In the genomic region with DNA sequence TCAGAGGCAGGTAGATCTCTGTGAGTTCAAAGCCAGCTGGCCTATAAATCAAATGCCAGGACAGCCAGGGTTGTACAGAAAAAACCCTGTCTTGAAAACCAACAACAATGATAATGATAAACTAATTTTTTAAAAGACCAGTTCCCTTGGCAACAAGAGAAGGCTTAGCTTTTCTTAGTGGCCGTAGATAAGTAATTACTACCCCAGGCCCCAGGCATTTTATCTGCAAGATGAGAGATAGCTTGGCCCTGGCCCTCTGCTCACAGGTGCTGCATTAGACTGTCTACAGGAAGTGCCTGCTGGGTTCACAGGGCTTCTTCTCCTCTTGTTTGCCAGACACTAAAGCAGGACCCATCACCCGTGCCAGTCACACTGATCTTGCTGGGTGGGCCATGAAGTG, we compare ENCODE assay signal across 25 mouse cellular contexts. TPM values are rescaled to one million over a fixed set of nuclear protein-coding genes. Genes with fewer than 3 reads are reported as not detected.
DNase-seq lines count a peak whose midpoint lies in the region; ATAC-seq and TF ChIP-seq lines count a peak whose summit lies in the region.
"Had no signal": no experiment of that assay in that cellular context is flagged by ENCODE, and none has a peak within 500 bp of the region (broad histone marks: within the 10 kb centered on the region; RNA-seq: fewer than 3 reads in every experiment).

No protein-coding gene starts in this region.

- ATAC-seq in forebrain, postnatal 0 days = no peak
- no peak for ATAC-seq in midbrain, embryonic 15.5 days (replicated peaks)
- no peak for ATAC-seq in midbrain, embryonic 14.5 days (ENCODE audit: low FRiP score, low TSS enrichment)
- ATAC-seq in limb, embryonic 15.5 days (ENCODE audit: insufficient number of reproducible peaks, low FRiP score, low TSS enrichment, low read depth) = no peak
- ATAC-seq: forebrain, embryonic 15.5 days; midbrain, embryonic 16.5 days had no signal

- TF ChIP-seq RAD21 in MEL (IDR thresholded peaks at IDR 0.05; ENCODE audit: low read depth, low read length) = no peak

- H3K27me3 ChIP-seq in forebrain, postnatal 0 days (ENCODE audit: insufficient read depth, low read length) = no peaks in the 10 kb centered on the region
- H3K27me3 ChIP-seq in forebrain, embryonic 10.5 days (ENCODE audit: poor library complexity, severe bottlenecking) = no peaks in the 10 kb centered on the region
- no peaks in the 10 kb centered on the region for H3K27me3 ChIP-seq in midbrain, embryonic 15.5 days (replicated peaks)
- no peaks in the 10 kb centered on the region for H3K27me3 ChIP-seq in midbrain, embryonic 14.5 days (ENCODE audit: control insufficient read depth, insufficient read depth, low read length)
- no peaks in the 10 kb centered on the region for H3K27me3 ChIP-seq in MEL (ENCODE audit: control insufficient read depth in 1 of 2, insufficient read depth in 2 of 2, low read length in 2 of 2)
- no peaks in the 10 kb centered on the region for H3K27me3 ChIP-seq in limb, embryonic 15.5 days
- H3K27me3 ChIP-seq: forebrain, embryonic 15.5 days; hindbrain, embryonic 15.5 days; kidney, embryonic 15.5 days; liver, embryonic 13.5 days; neural tube, embryonic 12.5 days; stomach, embryonic 15.5 days had no signal

- H3K4me1 ChIP-seq in forebrain, postnatal 0 days (ENCODE audit: insufficient read depth) = no peaks in the 10 kb centered on the region
- H3K4me1 ChIP-seq in forebrain, embryonic 10.5 days = no peaks in the 10 kb centered on the region
- no peaks in the 10 kb centered on the region; the same call in 1 of the 2 replicates for H3K4me1 ChIP-seq in midbrain, embryonic 15.5 days
- no peaks in the 10 kb centered on the region for H3K4me1 ChIP-seq in midbrain, embryonic 14.5 days (ENCODE audit: control insufficient read depth, insufficient read depth, low read length)
- peaks cover 0 to 18% of the 10 kb centered on the region in 2 experiments for H3K4me1 ChIP-seq in MEL (ENCODE audit: control insufficient read depth in 1 of 2, insufficient read depth in 2 of 2, low read length in 2 of 2)
- H3K4me1 ChIP-seq in limb, embryonic 15.5 days = peaks cover 9% of the 10 kb centered on the region
- H3K4me1 ChIP-seq: hindbrain, embryonic 15.5 days had no signal

- no peak overlapping the region for H3K9ac ChIP-seq in forebrain, postnatal 0 days
- no peak overlapping the region for H3K9ac ChIP-seq in midbrain, embryonic 15.5 days
- no peak overlapping the region for H3K9ac ChIP-seq in midbrain, embryonic 14.5 days (replicated peaks; ENCODE audit: low read length)
- H3K9ac ChIP-seq in MEL (ENCODE audit: control insufficient read depth, low read depth, low read length, poor library complexity, severe bottlenecking) = no peak overlapping the region
- no peak overlapping the region for H3K9ac ChIP-seq in limb, embryonic 15.5 days
- H3K9ac ChIP-seq: forebrain, embryonic 15.5 days; hindbrain, embryonic 15.5 days; kidney, embryonic 15.5 days; liver, embryonic 13.5 days; neural tube, embryonic 12.5 days; stomach, embryonic 15.5 days had no signal

- no peak for TF ChIP-seq POLR2A in MEL (IDR thresholded peaks at IDR 0.05; ENCODE audit: control insufficient read depth in 1 of 2, insufficient read depth in 1 of 2, low read depth in 1 of 2, low read length in 2 of 2, poor library complexity in 1 of 2)

- H3K27ac ChIP-seq in forebrain, postnatal 0 days (ENCODE audit: low read depth, low read length) = no peak overlapping the region
- H3K27ac ChIP-seq in forebrain, embryonic 10.5 days = no peak overlapping the region
- no peak overlapping the region for H3K27ac ChIP-seq in midbrain, embryonic 15.5 days
- H3K27ac ChIP-seq in midbrain, embryonic 14.5 days (replicated peaks; ENCODE audit: low read depth, low read length) = no peak overlapping the region
- no peak overlapping the region for H3K27ac ChIP-seq in MEL (ENCODE audit: control insufficient read depth, low read depth, low read length)
- H3K27ac ChIP-seq in limb, embryonic 15.5 days = no peak overlapping the region
- H3K27ac ChIP-seq: forebrain, embryonic 15.5 days; hindbrain, embryonic 10.5 days; hindbrain, embryonic 15.5 days; kidney, embryonic 15.5 days; layer of hippocampus, adult 2 months; liver, embryonic 13.5 days; neural tube, embryonic 12.5 days; stomach, embryonic 15.5 days had no signal

- no peak for DNase-seq in forebrain, postnatal 0 days
- no peak for DNase-seq in forebrain, embryonic 10.5 days (ENCODE audit: extremely low spot score, low spot score)
- no peak for DNase-seq in midbrain, embryonic 14.5 days
- DNase-seq in MEL (ENCODE audit: low read depth, low spot score) = peak; percentile 39
- no peak for DNase-seq in right cerebral cortex, postnatal 14 days
- DNase-seq: adrenal gland, postnatal 25 days; cerebellum, adult 11-12 months; cerebellum, adult 9-11 months; heart, postnatal 14 days; kidney, adult 18-20 months; kidney, postnatal 25 days; liver, embryonic 13.5 days; lung, adult 18-20 months; lung, postnatal 14 days; right cerebral cortex, postnatal 25 days had no signal

- no peak overlapping the region for H3K4me2 ChIP-seq in forebrain, postnatal 0 days (ENCODE audit: low read depth)
- H3K4me2 ChIP-seq in midbrain, embryonic 15.5 days = peak overlapping the region; percentile 11; the same call in 1 of the 2 replicates
- H3K4me2 ChIP-seq in midbrain, embryonic 14.5 days (ENCODE audit: low read length) = no peak overlapping the region
- peak overlapping the region; percentile 7; the same call in 1 of the 2 replicates for H3K4me2 ChIP-seq in limb, embryonic 15.5 days
- H3K4me2 ChIP-seq: forebrain, embryonic 15.5 days; hindbrain, embryonic 15.5 days; liver, embryonic 13.5 days; neural tube, embryonic 12.5 days; stomach, embryonic 15.5 days had no signal

- TF ChIP-seq CTCF in forebrain, postnatal 0 days (IDR thresholded peaks at IDR 0.05; ENCODE audit: low read depth) = no peak
- TF ChIP-seq CTCF in MEL (IDR thresholded peaks at IDR 0.05 in 2 of 3, conservative IDR thresholded peaks at IDR 0.05 in 1 of 3; ENCODE audit: control insufficient read depth in 1 of 3, insufficient read depth in 1 of 3, low read depth in 2 of 3, low read length in 3 of 3, poor library complexity in 1 of 3, severe bottlenecking in 1 of 3) = no peak

- no peaks in the 10 kb centered on the region for H3K79me2 ChIP-seq in MEL (ENCODE audit: control insufficient read depth, insufficient read depth, low read length, poor library complexity)

- peak; percentile 29 to 31; a peak in 2 of 4 replicates for TF ChIP-seq EP300 in MEL (IDR thresholded peaks at IDR 0.05; ENCODE audit: low read depth in 1 of 2, low read length in 2 of 2)

- H3K9me3 ChIP-seq in forebrain, postnatal 0 days (ENCODE audit: low read length) = no peaks in the 10 kb centered on the region
- no peaks in the 10 kb centered on the region for H3K9me3 ChIP-seq in forebrain, embryonic 10.5 days
- no peaks in the 10 kb centered on the region for H3K9me3 ChIP-seq in midbrain, embryonic 15.5 days
- H3K9me3 ChIP-seq in midbrain, embryonic 14.5 days (ENCODE audit: control insufficient read depth, low read length) = no peaks in the 10 kb centered on the region
- H3K9me3 ChIP-seq in MEL (replicated peaks; ENCODE audit: insufficient read depth, low read length) = no peaks in the 10 kb centered on the region
- no peaks in the 10 kb centered on the region for H3K9me3 ChIP-seq in limb, embryonic 15.5 days
- H3K9me3 ChIP-seq: forebrain, embryonic 15.5 days; hindbrain, embryonic 10.5 days; hindbrain, embryonic 15.5 days; kidney, embryonic 15.5 days; liver, embryonic 13.5 days; neural tube, embryonic 12.5 days; stomach, embryonic 15.5 days had no signal

- no peaks in the 10 kb centered on the region for H3K36me3 ChIP-seq in forebrain, postnatal 0 days (ENCODE audit: insufficient read depth)
- H3K36me3 ChIP-seq in forebrain, embryonic 10.5 days (replicated peaks) = no peaks in the 10 kb centered on the region
- no peaks in the 10 kb centered on the region for H3K36me3 ChIP-seq in midbrain, embryonic 15.5 days (replicated peaks)
- no peaks in the 10 kb centered on the region for H3K36me3 ChIP-seq in midbrain, embryonic 14.5 days (ENCODE audit: control insufficient read depth, insufficient read depth, low read length)
- H3K36me3 ChIP-seq in MEL (ENCODE audit: control insufficient read depth in 1 of 2, insufficient read depth in 2 of 2, low read length in 2 of 2) = peaks cover 0 to 8% of the 10 kb centered on the region in 2 experiments; a peak in 1 of 4 replicates
- no peaks in the 10 kb centered on the region for H3K36me3 ChIP-seq in limb, embryonic 15.5 days
- H3K36me3 ChIP-seq: forebrain, embryonic 15.5 days; hindbrain, embryonic 10.5 days; hindbrain, embryonic 15.5 days; kidney, embryonic 15.5 days; liver, embryonic 13.5 days; neural tube, embryonic 12.5 days; stomach, embryonic 15.5 days had no signal

- WGBS in forebrain, postnatal 0 days = 70% methylated on average over 2 of the region's 2 CpGs
- WGBS in forebrain, embryonic 10.5 days = 63% methylated on average over 2 of the region's 2 CpGs
- WGBS in midbrain, embryonic 15.5 days = 66% methylated on average over 2 of the region's 2 CpGs
- 79% methylated on average over 2 of the region's 2 CpGs for whole genome bisulfite sequencing in midbrain, embryonic 14.5 days
- 55% methylated on average over 2 of the region's 2 CpGs for WGBS in limb, embryonic 15.5 days

- H3K4me3 ChIP-seq in forebrain, postnatal 0 days (ENCODE audit: low read depth, low read length) = peak overlapping the region; percentile 3; the same call in 1 of the 2 replicates
- H3K4me3 ChIP-seq in forebrain, embryonic 10.5 days = no peak overlapping the region
- H3K4me3 ChIP-seq in midbrain, embryonic 15.5 days = no peak overlapping the region
- no peak overlapping the region for H3K4me3 ChIP-seq in midbrain, embryonic 14.5 days (replicated peaks; ENCODE audit: low read depth, low read length)
- H3K4me3 ChIP-seq in MEL (ENCODE audit: control insufficient read depth in 1 of 2, insufficient read depth in 1 of 2, low read depth in 2 of 2, low read length in 2 of 2) = no peak overlapping the region
- H3K4me3 ChIP-seq in limb, embryonic 15.5 days = 0 out of 2 replicates have a peak overlapping the region, but pooled peaks have one; percentile 15
- H3K4me3 ChIP-seq: hindbrain, embryonic 10.5 days; hindbrain, embryonic 15.5 days; kidney, embryonic 15.5 days; liver, embryonic 13.5 days; neural tube, embryonic 12.5 days; stomach, embryonic 15.5 days had no signal

RNA-seq across cellular contexts. Expression of gene Phykpl, which starts 29.5 kb away (rescaled TPM):
- total RNA-seq in forebrain, postnatal 0 days (2014; rRNA removed) = 5.6 and 7.9 TPM in 2 replicates
- 6.7 and 8.4 TPM in 2 replicates for polyA plus RNA-seq in forebrain, postnatal 0 days (2015; fragmentation: Nextera tagmentation; extraction: Ambion mirVana)
- polyA plus RNA-seq in forebrain, embryonic 10.5 days (2016; fragmentation: Nextera tagmentation; extraction: Ambion mirVana) = 15.9 and 16.3 TPM in 2 replicates
- 9.7 and 12.0 TPM in 2 replicates for polyA plus RNA-seq in midbrain, embryonic 15.5 days (2015; fragmentation: Nextera tagmentation; extraction: Ambion mirVana)
- 8.7 and 12.5 TPM in 2 replicates for polyA plus RNA-seq in midbrain, embryonic 14.5 days (2014; fragmentation: Nextera tagmentation; extraction: Ambion mirVana)
- 17.2 and 22.7 TPM in 2 replicates for total RNA-seq in MEL (2012; rRNA removed)
- 10 to 100 TPM in 1 of 2 experiments, not detected in 1; 23.0 TPM for polyA plus RNA-seq in MEL (2012; ENCODE audit: insufficient read depth in 1 of 2, insufficient read length in 2 of 2, low read depth in 1 of 2, low replicate concordance in 2 of 2, missing spikeins in 1 of 2)
- 17.2 and 19.6 TPM in 2 replicates for polyA plus RNA-seq in limb, embryonic 15.5 days (2015; fragmentation: Nextera tagmentation; extraction: Ambion mirVana)

RNA-seq across cellular contexts. Expression of gene Hnrnpab, which starts 51.6 kb away (rescaled TPM):
- 324 and 364 TPM in 2 replicates for total RNA-seq in forebrain, postnatal 0 days (2014; rRNA removed)
- 350 and 374 TPM in 2 replicates for polyA plus RNA-seq in forebrain, postnatal 0 days (2015; fragmentation: Nextera tagmentation; extraction: Ambion mirVana)
- polyA plus RNA-seq in forebrain, embryonic 10.5 days (2016; fragmentation: Nextera tagmentation; extraction: Ambion mirVana) = 597 and 634 TPM in 2 replicates
- polyA plus RNA-seq in midbrain, embryonic 15.5 days (2015; fragmentation: Nextera tagmentation; extraction: Ambion mirVana) = 353 and 380 TPM in 2 replicates
- polyA plus RNA-seq in midbrain, embryonic 14.5 days (2014; fragmentation: Nextera tagmentation; extraction: Ambion mirVana) = 489 and 530 TPM in 2 replicates
- total RNA-seq in MEL (2012; rRNA removed) = 894 and 908 TPM in 2 replicates
- polyA plus RNA-seq in MEL (2012; ENCODE audit: insufficient read depth in 1 of 2, insufficient read length in 2 of 2, low read depth in 1 of 2, low replicate concordance in 2 of 2, missing spikeins in 1 of 2) = 1,000 to 10,000 TPM in 1 of 2 experiments, 100 to 1,000 TPM in 1; 184 to 1,104 TPM
- polyA plus RNA-seq in limb, embryonic 15.5 days (2015; fragmentation: Nextera tagmentation; extraction: Ambion mirVana) = 267 and 339 TPM in 2 replicates

Comparison
In these comparisons a context has a peak if more than half of its experiments do, and no peak if none do; other contexts are left out.
1. H3K4me2 ChIP-seq: peak in midbrain, embryonic 15.5 days (single experiment) and limb, embryonic 15.5 days (single experiment); none in forebrain, postnatal 0 days (single experiment) and midbrain, embryonic 14.5 days (single experiment).
2. H3K4me3 ChIP-seq: peak in forebrain, postnatal 0 days (single experiment) and limb, embryonic 15.5 days (single experiment); none in forebrain, embryonic 10.5 days (single experiment), midbrain, embryonic 15.5 days (single experiment), midbrain, embryonic 14.5 days (single experiment) and MEL (0 of 2).